Mouse (Mus musculus) forebrain, embryonic 10.5 days (tissue): ENCODE measurements around the gene Ptges. TPM values are rescaled to one million over a fixed set of nuclear protein-coding genes. Genes with fewer than 3 reads are reported as not detected.

Source experiments
- DNase-seq: peaks from one replicate; pipeline ENCODE4 v3.0.0-alpha.2; 2017; ENCODE audit warnings: low spot score; ENCODE audit errors: extremely low spot score
- H3K27ac ChIP-seq: fragments of 300-500 bp; sonication (generic); 2 replicates; pipeline ENCODE4 v1.5.1; 2016; ENCODE audit warnings: mild to moderate bottlenecking
- H3K27me3 ChIP-seq: fragments of 300-500 bp; sonication (generic); 2 replicates; pipeline ENCODE4 v1.6.1; 2016; ENCODE audit warnings: mild to moderate bottlenecking; ENCODE audit not compliant: poor library complexity, severe bottlenecking
- H3K36me3 ChIP-seq: fragments of 300-500 bp; sonication (generic); replicated peaks from 2 replicates; pipeline ENCODE4 v1.6.1; 2016; ENCODE audit warnings: mild to moderate bottlenecking, moderate library complexity
- H3K4me1 ChIP-seq: fragments of 300-500 bp; sonication (generic); 2 replicates; pipeline ENCODE4 v1.6.1; 2016
- H3K4me3 ChIP-seq: fragments of 300-500 bp; sonication (generic); 2 replicates; pipeline ENCODE4 v1.5.1; 2016; ENCODE audit warnings: mild to moderate bottlenecking, moderate library complexity
- H3K9me3 ChIP-seq: fragments of 300-500 bp; sonication (generic); 2 replicates; pipeline ENCODE4 v1.6.1; 2016; ENCODE audit warnings: mild to moderate bottlenecking, moderate library complexity
- WGBS: fragments of 180-500 bp; shearing (Covaris S2); methylation state at CpG from one replicate; pipeline ENCODE4 v1.1.7; 2016; 5-methylcytosine and 5-hydroxymethylcytosine counted together
- polyA plus RNA-seq: library from polyadenylated mRNA; unstranded; fragments of >200 nt; fragmentation: Nextera tagmentation; extraction: Ambion mirVana; gene quantifications from 2 replicates; pipeline ENCODE4 v1.2.1, GENCODE M21; 2016

The Ptges gene
- polyA plus RNA-seq, 1 experiment from 2014 or later = 5.1 TPM

DNA sequence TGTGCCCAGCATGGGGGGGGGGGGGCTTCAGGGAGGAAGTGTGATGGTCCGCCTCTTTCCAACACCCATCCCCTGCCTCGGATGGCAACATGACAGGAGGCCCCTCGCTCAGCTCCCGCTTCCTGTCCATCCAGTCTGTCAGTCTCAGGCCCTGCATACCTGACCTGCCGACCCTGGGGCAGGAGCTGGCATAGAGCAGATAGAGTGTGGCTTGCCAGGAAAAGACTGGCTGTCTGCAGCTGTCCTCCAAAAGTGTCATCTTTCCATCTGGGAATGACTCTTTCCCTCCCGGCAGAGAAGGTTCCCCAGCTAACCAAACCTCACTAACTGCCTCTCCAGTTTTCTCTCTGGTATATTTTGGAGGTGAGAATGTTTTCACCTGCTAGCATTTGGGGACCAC, 79.1 kb downstream of the Ptges start:
- WGBS = 67% methylated on average over 6 of the region's 6 CpGs
- Histone ChIP-seq H3K4me3 (no peak overlapping the region), H3K27ac (no peak overlapping the region), H3K36me3 (no peaks in the 10 kb centered on the region), H3K27me3 (peaks cover 17% of the 10 kb centered on the region), H3K9me3 (no peaks in the 10 kb centered on the region), H3K4me1 (peaks cover 79% of the 10 kb centered on the region)
- DNase-seq = no peak

DNA sequence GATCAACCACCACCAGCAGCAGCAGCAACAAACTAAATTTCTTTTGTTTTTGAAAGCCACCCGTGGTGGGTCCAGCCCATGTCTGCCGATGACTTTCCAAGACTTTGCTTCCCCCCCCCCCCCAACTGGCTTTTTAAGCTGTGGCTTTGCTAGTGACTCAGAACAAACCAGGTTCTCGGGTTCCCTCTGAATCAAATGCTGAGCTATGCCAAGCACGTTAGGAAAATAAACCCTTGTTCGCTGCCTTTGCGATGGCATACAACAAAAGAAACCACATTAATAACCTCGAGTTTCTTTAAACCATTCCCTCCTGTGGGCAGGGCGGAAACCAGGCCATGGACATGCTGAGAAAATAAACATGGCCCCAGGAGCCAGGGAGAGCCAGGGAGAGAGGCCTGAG, 81.5 kb downstream of the Ptges start:
- Histone ChIP-seq H3K4me3 (no peak overlapping the region), H3K27ac (no peak overlapping the region), H3K27me3 (peaks cover 38% of the 10 kb centered on the region), H3K9me3 (no peaks in the 10 kb centered on the region), H3K36me3 (no peaks in the 10 kb centered on the region), H3K4me1 (peaks cover 71% of the 10 kb centered on the region)
- 65% methylated on average over 8 of the region's 8 CpGs for WGBS
- no peak for DNase-seq

DNA sequence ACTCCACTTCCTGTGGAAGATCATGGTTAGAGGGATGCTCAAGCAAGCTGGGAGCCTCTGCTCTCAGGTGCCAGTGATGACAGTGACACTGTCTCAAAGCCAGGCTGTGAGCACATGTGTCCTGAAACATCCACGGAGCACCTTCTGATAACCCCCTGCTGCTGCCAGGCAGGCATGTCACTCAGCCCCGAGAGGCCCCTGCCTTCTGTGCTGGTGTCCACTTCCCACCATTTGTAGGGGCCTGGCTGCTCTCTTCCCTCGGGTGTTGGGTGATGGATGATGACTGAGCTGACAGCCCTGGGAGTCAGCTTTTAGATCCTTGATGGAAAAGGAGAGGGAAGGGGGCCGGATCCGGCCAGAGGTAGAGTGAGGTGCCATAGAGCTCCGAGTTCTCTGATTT, 82.9 kb downstream of the Ptges start:
- Histone ChIP-seq H3K27ac (peak overlapping the region; percentile 25; the same call in 1 of the 2 replicates), H3K4me3 (peak overlapping the region; percentile 83), H3K4me1 (peaks cover 56% of the 10 kb centered on the region), H3K27me3 (peaks cover 50% of the 10 kb centered on the region), H3K9me3 (no peaks in the 10 kb centered on the region), H3K36me3 (no peaks in the 10 kb centered on the region)
- DNase-seq = no peak
- 50% methylated on average over 6 of the region's 6 CpGs for WGBS

DNA sequence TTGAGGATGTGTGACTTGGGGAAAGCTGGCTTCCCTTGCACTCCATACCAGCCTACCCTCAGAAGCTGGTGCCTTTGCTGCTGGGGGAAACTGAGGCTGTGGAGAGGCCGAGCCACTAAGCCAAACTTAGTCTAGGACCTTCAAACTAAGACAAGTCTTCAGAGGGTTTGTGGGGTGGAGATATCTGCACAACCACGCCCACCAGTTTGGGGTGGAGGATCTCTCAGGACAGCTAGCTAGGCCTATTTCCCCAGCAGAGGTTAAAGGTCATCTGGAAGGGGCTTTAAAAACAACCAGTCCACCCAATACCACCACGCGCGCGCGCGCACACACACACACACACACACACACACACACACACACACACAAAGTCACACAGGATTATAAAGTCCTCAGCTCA, 83.4 kb downstream of the Ptges start:
- Histone ChIP-seq H3K4me1 (peaks cover 51% of the 10 kb centered on the region), H3K4me3 (peak overlapping the region; percentile 83), H3K27me3 (peaks cover 50% of the 10 kb centered on the region), H3K9me3 (no peaks in the 10 kb centered on the region), H3K36me3 (no peaks in the 10 kb centered on the region), H3K27ac (peak overlapping the region; percentile 87; the same call in 1 of the 2 replicates)
- WGBS = 73% methylated on average over 8 of the region's 8 CpGs
- no peak for DNase-seq

DNA sequence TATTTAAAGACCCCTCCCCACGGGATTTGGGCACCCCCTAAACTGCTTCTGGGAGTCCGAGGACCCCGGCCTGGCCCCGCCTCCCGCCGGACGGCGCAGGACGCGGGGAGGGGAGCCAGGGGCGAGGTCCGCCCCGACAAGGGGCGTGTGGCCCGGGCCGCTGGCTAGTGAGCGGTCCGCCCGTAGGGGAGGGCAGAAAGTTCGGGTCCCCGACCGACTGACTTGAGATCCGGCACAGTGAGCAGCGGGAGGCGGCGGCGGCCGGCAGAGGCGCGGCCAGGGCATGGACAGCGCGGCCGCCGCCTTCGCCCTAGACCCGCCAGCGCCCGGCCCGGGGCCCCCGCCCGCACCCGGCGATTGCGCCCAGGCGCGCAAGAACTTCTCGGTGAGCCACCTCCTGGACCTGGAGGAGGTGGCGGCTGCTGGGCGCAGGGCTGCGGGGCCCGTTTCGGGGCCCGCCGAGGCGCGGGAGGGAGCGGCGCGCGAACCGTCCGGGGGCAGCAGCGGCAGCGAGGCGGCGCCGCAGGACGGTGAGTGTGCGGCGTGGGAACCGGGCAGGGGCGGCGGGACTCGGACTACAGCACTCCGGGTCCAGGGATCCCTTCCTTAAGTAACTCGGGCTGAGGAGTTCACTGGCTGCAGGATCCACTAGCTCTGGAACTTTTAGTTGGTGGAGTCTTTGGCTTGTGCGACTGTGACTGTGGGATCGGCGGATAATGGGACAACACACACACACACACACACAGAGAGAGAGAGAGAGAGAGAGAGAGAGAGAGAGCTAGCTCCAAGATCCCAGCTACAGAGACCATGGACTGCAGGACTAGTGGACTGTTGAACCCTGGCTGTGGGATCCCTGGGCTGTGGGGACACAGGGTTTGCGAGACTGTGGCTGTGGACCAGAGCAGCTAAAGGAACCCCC, 84.3 kb downstream of the Ptges start:
- peaks cover 50% of the 10 kb centered on the region for H3K27me3 ChIP-seq
- peaks cover 43% of the 10 kb centered on the region for H3K4me1 ChIP-seq
- DNase-seq = no peak
- peak overlapping the region; percentile 83 for H3K4me3 ChIP-seq
- H3K27ac ChIP-seq = peak overlapping the region; percentile 87
- WGBS = under 1% methylated on average over 80 of the region's 80 CpGs
- no peaks in the 10 kb centered on the region for H3K36me3 ChIP-seq
- no peaks in the 10 kb centered on the region for H3K9me3 ChIP-seq

DNA sequence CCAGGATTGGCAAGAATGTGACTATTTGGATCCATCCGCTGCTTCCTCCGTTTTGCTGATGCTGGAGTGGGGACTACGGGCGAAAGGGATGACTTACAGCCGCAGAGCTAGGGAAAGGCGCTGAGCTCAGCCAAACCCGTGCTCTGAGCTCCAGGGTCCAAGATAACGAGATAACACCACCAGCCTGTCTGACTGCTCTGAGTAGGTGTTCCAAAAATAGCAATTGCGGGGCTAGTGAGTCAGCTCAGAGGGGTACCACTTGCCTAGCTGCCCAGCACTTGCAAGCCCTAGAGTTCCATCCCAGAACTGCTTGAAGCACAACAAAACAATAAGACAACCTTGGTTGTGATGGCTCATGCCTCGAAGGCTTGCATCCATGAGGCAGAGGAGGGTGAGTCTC, 87.0 kb downstream of the Ptges start:
- no peak for DNase-seq
- peaks cover 30% of the 10 kb centered on the region for H3K4me1 ChIP-seq
- H3K27me3 ChIP-seq = peaks cover 50% of the 10 kb centered on the region
- no peaks in the 10 kb centered on the region for H3K36me3 ChIP-seq
- H3K27ac ChIP-seq = 0 out of 2 replicates have a peak overlapping the region, but pooled peaks have one; percentile 30
- WGBS = 63% methylated on average over 10 of the region's 10 CpGs
- no peaks in the 10 kb centered on the region for H3K9me3 ChIP-seq
- no peak overlapping the region for H3K4me3 ChIP-seq

Other genes starting within 250 kb of the Ptges start
- 3.3 and 4.8 TPM in 2 replicates for gene 1700001O22Rik, start 126.2 kb downstream of the Ptges start, polyA plus RNA-seq
- gene Ntmt1, start 122.0 kb downstream of the Ptges start, polyA plus RNA-seq = 124 and 131 TPM in 2 replicates
- 47.5 and 51.2 TPM in 2 replicates for gene Asb6, start 99.5 kb downstream of the Ptges start, polyA plus RNA-seq
- 27.7 and 31.9 TPM in 2 replicates for gene Prrx2, start 94.9 kb downstream of the Ptges start, polyA plus RNA-seq
- gene Tor1b, start 23.1 kb upstream of the Ptges start, polyA plus RNA-seq = 23.6 and 24.2 TPM in 2 replicates
- 84.9 and 89.6 TPM in 2 replicates for gene Tor1a, start 38.1 kb upstream of the Ptges start, polyA plus RNA-seq
- 61.9 and 62.0 TPM in 2 replicates for gene BC005624, start 52.3 kb upstream of the Ptges start, polyA plus RNA-seq
- 18.0 and 18.1 TPM in 2 replicates for gene Usp20, start 52.4 kb upstream of the Ptges start, polyA plus RNA-seq
- gene Fnbp1, start 212.1 kb upstream of the Ptges start, polyA plus RNA-seq = 12.5 and 13.3 TPM in 2 replicates
- 28.7 and 32.8 TPM in 2 replicates for gene Gpr107, start 222.5 kb upstream of the Ptges start, polyA plus RNA-seq